Mouse (Mus musculus): ENCODE measurements around the gene Abhd17c.

DNA sequence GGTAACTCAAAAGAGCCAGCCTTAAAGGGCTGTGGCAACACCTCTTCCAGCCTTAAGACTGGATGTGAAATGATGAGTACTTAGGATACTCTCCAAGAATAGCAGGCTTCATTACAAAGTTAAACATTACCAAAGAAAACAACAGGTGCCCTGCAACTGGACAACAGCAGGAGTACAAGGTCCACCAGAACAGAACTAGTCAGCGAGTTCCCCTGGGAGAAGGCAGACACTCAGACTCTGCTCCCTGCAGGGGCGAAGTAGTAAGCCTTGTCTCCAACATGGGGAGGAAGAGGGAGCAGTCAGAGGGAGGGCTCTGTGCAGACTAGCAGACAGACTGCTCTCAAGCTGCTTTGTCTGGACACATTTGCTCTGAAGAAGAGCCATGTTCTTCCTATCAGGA is 6.1 kb downstream of the Abhd17c start:
- TF ChIP-seq CTCF (IDR thresholded peaks at IDR 0.05; ENCODE audit: low read depth, low read length): no peak
- no peak for TF ChIP-seq POLR2A (IDR thresholded peaks at IDR 0.05; ENCODE audit: borderline replicate concordance, low read depth, low read length)
